Mouse (Mus musculus) cerebellum, adult 2 months (tissue): ENCODE results near the gene Vat1.

Experiments
- CTCF ChIP-seq: fragments of 200-500 bp; IDR thresholded peaks from 2 replicates; pipeline ENCODE4 v1.5.1; 2011; ENCODE audit warnings: low read depth, mild to moderate bottlenecking, control low read depth, low read length, moderate library complexity, borderline replicate concordance; ENCODE audit not compliant: insufficient read depth
- POLR2A ChIP-seq: fragments of 200-500 bp; IDR thresholded peaks from 2 replicates; pipeline ENCODE4 v1.6.1; 2011; ENCODE audit warnings: low read length, control low read depth, borderline replicate concordance; ENCODE audit not compliant: insufficient read depth

- no peak for TF ChIP-seq POLR2A
- TF ChIP-seq CTCF: no peak
Observed at GRCm38 (mm10) chr11:101465869-101466551, at the start of gene Vat1.
